Mouse (Mus musculus) cerebellum, postnatal 14 days (tissue): ENCODE measurements around the gene Ift57.

Experiments
- DNase-seq, 2 experiments: peaks; one replicate each; pipeline ENCODE4 v3.0.0; 2021; ENCODE audit warnings: mixed read lengths in 2 of 2

The Ift57 gene

GRCm38 (mm10) chr16:49760517-49761203, 61.6 kb downstream of the Ift57 start:
- no peak for DNase-seq

DNA sequence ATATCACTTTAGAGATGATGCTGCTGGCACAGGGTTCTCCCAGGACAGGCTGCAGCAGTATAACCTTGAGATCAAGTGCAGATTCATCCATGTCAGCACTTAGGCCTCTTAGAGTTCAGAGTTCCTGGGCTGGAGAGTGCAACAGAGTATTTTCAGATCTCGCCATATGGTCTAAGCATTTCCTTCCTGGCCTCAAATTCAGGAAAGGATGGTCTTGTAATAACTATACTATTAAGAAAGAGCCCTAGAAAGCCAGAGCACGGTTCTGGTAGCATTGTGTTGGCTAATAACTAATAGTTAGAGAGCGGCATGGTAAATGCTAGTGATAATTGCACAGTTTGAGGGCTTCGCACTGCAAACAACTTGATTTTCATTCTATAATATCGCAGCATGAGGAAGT, 62.9 kb downstream of the Ift57 start:
- DNase-seq = no peak

DNA sequence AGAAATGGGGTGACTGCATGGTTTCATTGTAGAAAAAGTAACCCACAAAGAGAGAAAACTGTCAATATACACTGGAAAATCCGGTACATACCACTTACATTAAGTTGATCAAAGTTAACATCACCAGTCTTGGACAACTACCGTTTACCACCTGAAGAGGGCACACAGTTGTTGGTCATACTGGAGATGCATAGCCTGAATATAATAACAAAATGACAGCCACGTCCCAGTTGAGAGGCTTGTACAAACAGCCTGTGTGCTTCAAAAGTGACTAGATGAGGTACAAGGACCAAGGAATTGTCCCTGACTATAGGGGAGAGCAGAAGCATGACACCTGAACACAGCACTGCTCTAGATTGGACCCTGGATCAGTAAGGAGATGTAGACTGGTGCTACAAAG, 67.3 kb downstream of the Ift57 start:
- peak; percentile 25 to 34 for DNase-seq

GRCm38 (mm10) chr16:49768491-49769031, 69.5 kb downstream of the Ift57 start:
- no peak for DNase-seq

GRCm38 (mm10) chr16:49769831-49770261, 70.8 kb downstream of the Ift57 start:
- no peak for DNase-seq

GRCm38 (mm10) chr16:49770320-49771189, 71.5 kb downstream of the Ift57 start:
- no peak for DNase-seq

DNA sequence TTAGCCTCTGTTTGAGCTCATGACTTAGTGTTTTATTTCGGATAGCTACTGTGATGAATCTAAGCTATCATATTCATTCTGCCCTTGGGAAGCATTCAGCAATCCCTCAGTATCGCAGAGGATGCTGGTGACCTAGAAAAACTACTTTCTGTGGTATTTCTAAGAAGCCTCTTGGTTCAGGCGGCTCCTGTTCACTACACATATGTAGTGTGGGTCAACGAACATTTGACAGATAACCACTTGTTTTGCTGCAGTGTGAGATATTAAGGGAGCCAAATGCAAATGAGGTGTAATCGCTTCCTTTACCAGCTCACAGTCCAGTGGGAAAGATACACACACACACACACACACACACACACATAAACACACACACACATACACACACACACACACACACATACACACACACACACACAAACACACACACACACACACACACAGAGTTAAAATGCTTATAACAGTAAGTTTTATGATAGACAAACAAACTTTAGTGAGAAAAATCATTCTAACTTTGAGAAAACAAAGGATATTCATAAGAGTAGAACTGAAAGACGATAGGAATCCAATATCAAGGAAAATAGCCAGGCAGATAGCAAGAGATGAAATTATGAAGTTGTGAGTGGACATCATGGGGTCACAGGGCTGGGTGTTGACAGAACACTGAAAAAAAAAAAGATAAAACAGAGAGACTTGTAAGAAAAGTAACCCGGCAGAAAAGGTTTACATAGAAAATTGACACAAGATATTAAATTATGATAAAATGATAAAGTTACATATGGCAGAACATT, 72.8 kb downstream of the Ift57 start:
- DNase-seq = no peak

- DNase-seq = no peak
These were observed 73.5 kb downstream of the Ift57 start for GRCm38 (mm10) chr16:49772576-49772975.

DNA sequence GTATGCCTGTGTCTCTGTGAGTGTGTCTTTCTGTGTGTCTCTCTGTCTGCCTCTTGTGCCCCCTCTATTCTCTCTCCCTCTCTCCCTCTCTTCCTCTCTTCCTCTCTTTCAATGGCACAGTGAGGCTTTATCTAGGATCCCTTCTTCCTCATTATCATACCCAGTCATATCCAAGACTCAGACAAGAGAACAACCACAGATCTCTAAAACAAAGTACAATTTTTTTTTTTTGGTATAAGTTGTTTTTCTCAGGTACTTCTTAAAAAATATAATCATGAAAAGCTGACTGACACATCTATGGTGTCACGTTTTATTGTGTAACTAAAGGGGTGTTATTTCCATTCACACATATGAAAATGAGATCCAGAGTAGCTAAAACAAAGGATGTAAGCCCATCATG, 74.0 kb downstream of the Ift57 start:
- no peak for DNase-seq

- no peak for DNase-seq
These were observed 75.3 kb downstream of the Ift57 start for GRCm38 (mm10) chr16:49774059-49775001.

DNA sequence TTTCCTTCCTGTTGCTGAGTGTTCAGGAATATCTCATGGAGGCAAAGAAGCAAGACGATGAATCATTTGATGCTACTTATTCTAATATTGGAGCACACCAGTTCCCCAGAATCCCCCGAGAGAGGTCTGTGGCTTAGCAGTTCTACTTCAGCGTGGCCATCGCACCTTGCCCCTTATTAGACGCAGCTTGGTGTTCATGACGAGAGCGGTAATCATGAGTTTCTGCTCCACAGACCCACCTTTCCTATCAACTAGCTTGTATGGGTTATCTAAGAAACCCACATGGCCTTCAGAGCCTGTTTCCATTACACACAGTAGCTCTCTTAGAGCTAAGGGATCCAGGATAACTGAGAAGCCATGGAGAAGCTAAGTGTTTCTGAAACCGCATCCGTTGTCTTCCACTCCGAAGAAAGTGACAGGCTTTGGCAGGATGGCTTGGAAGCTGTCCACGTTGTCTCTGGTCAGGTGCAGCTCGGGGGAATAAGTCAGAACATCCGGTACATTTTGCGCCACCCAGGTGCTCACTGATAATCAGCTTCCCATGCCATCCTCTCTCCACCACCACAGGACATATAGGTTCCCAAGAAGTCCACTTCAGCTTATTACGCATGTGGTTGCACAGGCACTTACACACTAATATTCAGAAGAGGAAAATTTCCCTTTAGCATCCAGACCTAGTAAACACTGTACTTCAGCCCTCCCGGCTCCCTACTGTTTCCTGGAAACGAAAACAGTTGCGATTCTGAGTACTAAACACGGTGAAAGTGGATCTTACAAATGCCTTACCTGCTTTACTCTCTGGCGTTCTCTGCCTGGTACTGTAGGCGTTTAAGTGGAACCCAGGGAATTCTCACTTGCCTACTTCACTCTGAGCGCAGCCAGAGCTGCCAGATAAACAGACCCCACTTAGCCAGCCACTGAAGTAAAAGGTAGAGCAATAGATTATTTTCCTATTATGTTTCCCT, 76.3 kb downstream of the Ift57 start:
- peak; percentile 52 to 56 for DNase-seq

- DNase-seq = no peak
These were observed 77.9 kb downstream of the Ift57 start for GRCm38 (mm10) chr16:49776981-49777380.

DNA sequence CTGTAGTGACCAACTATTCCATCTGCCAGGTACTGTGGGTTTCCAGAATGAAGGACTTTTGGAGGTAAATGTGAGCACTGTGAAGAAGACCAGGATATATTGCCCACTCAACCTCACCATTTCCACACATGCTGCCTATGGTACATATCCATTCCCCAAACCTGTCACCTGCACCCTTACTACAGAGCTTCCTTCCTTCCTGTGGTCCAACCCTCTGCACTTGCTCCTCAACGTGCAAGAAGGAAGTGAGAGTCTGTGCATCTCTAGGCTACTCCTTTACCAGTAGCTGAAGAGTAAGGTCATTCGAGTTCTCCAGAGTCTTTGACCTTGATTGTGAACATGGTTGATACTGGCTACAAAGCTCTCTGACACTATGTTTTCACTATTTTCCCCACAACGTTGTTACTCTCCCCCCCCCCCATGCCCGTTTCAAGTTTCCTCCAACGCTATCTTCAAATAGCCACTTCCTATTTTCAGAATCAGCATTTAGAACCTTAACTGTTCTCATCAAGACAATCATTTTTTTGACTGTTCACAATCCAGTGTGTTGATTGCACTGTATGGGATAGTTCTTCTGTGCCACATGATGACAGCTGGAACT, 82.6 kb downstream of the Ift57 start:
- DNase-seq = no peak

GRCm38 (mm10) chr16:49783369-49783768, 84.3 kb downstream of the Ift57 start:
- DNase-seq = no peak

DNA sequence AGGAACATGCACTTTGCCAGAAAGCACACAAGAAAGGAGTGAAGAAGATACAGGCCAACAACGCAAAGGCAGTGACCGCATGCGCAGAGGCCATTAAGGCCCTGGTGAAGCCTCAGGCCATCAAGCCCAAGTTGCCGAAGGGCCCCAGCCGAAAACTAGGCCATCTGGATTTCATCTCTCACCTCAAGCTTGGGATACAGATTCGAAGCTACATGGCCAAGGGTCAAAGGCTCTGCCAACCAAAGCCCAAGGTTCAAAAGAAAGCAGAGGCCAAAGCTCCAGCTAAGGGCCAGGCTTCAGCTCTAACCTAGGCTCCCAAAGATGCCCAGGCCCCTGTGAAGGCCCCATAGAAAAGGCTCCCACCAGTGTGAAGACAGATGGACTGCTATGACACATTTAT, 87.1 kb downstream of the Ift57 start:
- DNase-seq = no peak

DNA sequence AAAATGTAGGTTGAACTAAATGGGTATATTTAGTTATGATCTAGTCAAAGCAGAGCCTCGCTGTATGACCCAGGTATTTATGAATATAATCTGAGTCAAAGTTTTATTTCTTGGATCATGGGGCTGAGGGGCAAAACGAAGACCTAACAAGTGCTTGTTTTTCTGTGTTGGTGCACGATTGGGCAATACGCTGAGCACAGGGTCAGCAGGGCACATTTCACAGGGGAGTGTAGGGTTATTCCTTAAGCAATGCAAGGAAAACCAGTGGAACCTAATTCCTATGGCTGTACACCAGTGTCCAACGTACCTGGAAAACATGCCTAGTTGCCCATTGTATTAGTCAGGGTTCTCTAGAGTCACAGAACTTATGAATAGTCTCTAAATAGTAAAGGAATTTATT, 88.7 kb downstream of the Ift57 start:
- DNase-seq = no peak

GRCm38 (mm10) chr16:49790575-49791465, 91.8 kb downstream of the Ift57 start:
- no peak for DNase-seq

DNA sequence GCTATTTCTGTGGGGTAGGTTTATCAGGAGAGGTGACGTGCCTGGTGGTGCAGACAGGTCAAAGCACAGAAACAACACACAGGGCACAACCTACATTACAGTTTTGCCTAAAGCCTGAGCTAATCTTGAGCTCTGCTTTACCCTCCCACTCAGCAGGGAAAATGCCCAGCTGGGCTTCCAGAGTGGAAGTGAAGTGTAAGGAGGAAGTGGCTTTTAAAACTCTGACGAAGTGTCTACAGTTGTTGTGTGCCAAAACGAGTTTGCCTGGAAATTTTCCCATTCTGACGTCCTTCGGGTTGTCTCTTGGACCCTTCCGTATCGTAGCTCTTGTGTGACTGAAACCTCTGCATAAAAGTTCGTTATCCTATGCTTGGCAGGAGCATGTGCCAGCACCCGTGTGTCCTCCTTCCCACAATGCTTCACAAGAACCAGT, 93.4 kb downstream of the Ift57 start:
- no peak for DNase-seq

DNA sequence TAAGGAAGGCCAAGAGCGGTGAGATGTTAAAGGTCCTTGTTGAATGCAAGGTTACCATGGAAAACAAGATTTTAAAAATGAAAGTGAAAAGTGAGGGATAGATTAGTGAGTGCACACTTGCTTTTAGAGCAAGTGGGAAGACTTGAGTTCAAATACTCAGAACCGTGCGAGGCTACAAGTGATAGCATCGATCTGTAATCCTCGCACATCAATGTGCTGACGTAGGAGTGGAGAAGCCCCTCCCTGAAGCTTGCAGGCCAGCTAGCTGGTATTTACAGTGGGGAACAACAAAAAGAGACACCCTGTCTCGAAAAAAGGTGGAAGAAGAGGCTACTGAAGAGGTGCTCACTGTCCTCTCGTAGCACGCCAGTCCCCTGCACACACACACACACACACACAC, 94.6 kb downstream of the Ift57 start:
- DNase-seq = no peak
